Mouse (Mus musculus) heart, postnatal 36 days (tissue): ENCODE data around the gene Tspan5. TPM values are rescaled to one million over a fixed set of nuclear protein-coding genes. Genes with fewer than 3 reads are reported as not detected.

ENCODE experiments used
- DNase-seq, 2 experiments: peaks; one replicate each; pipeline ENCODE4 v3.0.0; 2021 to 2022
- intact Hi-C: fragments of 180-260 bp; cut with DNase I; formaldehyde crosslinking; loops from one replicate; pipeline ENCODE4 v1.15.1; 2025
- total RNA-seq, 2 experiments: library from RNA; stranded (reverse); gene quantifications; 2 replicates each; pipeline ENCODE4 v1.2.3; 2021

Tspan5 gene
- total RNA-seq, 2 experiments from 2014 or later, result 7.3 to 8.6 TPM

DNA sequence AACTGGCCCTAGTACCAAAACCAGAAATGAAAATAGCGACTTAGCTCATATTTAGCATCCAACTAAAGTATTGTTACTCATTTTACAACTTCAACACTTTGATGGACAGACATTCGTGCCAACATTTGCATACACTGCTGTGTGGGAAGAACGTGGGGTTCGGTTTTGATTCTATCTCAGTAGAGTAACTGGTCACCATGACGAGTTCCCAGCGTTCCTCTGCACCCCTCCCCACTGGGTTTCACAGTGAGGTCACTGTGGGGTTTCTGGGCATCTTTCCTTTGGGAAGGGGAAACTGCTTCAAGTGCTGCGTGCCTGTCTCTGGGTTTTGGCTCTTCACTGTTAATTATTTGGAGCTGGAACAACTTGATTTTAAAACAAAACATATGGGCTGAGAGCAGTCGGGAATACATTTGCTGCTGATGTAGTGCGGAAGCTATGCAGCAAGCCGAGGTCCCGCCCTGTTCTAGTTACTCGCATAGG lies 122.2 kb downstream of the Tspan5 start:
- DNase-seq, result no peak
- intact Hi-C loops, result no loop called here

DNA sequence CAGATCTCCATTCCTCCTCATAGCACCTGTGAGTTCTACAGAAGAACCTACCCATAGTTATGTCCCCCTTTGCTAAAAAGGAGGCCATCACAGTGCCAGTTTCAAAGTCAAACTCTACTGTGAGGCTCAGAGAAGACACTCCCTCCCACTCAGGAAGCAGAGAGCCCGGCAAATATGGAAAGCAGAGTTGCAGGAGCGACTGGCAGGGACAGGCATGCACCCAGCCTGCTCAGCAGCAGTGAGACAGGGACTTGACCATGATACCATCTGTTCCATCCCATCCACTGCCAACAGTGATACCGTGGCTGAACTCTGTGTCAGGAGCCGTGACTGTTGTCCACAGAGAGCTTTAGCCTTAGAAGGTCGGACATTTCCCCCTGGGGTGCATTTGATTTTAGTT lies 123.3 kb downstream of the Tspan5 start:
- no peak for DNase-seq
- intact Hi-C loops, result no loop called here

DNA sequence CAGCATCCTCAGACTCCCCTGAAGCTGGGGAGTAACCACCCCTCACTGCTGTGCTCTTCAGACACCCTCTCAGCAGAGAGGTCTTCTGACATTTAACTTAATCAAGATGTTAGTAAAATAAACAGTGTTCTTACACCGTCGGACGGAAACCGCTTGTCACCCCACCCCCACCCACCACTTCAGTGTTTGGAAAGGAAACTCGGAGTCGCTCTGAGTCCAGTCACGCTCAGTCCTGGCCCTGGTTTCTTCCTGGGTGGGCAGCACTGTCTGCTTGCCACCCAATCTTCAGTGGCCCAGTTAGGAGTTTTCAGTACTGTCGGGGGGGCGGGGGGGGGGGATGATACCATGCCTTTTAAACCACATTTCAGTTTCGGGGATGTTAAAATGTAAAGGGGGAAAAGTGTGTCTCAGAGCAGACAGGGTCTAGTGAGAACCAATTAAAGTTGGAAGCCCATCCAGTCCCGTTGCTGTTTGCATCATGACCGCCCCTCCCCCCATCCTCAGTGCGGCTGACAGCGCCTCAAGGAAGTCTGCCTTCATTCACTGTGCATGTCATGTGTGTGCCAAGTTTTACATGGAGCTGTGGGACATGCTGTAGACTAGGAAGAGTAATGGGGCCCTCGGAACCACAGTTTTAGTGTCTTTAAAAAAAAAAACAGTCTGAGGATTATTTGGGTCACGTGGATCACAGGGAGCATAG lies 125.3 kb downstream of the Tspan5 start:
- intact Hi-C loops, result no loop called here
- no peak for DNase-seq

DNA sequence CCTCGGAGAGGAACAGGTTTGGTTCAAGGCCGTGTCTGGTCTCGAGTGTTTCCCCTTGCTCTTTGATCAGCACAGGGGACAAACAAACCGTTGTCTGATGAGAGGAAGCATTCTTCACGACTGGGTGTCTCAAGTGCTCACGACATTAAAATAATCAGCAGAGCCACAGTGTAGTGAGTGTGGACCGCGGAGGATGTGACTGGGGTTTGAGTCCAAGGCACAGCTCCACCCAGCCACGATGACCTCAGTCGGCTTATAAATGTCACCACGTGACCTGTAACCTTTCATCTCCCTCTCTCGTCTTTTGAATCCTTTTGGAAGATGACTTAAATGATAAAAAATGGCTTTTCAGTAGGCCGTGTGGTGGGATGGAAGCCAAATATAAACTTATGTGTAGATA lies 126.4 kb downstream of the Tspan5 start:
- DNase-seq, result no peak
- intact Hi-C loops, result no loop called here

DNA sequence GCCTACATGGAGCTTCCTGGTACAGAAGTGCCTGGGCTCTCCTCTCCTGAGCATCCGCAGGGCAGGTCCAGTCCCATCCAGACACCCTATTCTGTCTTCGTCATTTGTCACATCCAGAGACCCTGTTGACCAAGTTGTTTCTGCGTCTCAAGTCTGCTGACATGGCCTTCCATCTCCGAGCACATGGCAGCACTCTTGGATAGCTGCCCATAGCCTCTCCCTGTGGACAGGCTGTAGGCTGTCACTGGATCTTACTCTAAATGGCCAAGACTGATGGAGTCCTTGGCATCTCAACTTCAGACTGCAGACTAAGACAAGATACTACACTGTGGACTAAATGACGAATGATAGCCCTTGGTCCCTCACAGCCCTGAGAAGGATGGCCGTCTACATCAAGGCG lies 133.3 kb downstream of the Tspan5 start:
- no peak for DNase-seq
- intact Hi-C loops, result no loop called here

DNA sequence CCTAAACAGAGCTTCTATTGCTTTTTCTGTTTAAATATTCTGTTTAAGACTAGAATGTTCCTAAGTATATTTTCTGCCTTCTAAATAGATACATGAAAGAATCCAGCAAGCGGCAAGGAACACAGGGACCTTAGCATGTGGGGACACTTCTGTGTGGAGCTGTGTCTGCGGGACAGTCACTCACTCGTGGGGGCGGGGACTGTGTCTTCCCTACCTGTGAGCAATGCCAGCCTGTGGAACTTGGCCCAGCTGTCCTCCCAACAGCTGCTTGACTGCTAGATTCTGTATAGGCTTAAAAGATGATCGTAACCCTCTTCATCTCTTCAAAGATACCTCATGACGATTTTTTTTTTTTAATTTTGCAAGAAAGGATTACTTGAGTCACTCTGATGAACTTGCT lies 133.9 kb downstream of the Tspan5 start:
- intact Hi-C loops, result no loop called here
- DNase-seq, result no peak

DNA sequence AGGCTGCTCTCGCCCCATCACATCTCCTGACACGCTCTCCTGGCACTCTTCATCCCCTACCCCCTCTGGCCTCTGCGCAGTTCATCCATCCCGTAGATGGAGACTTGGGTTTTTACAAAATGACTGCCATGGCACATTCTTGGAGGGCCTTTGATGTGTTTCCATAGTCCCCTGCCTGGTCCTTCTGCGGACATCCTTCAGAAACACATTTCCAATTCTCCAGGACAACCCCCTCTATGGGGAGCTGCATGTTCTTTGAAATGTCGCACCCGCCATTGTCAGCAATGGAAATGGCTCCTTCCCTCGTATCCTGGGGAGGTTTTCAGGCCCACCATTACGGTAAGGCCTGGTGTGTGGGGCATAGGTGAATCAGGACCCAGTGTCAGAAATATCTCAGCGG lies 134.4 kb downstream of the Tspan5 start:
- intact Hi-C loops, result no loop called here
- DNase-seq, result no peak

DNA sequence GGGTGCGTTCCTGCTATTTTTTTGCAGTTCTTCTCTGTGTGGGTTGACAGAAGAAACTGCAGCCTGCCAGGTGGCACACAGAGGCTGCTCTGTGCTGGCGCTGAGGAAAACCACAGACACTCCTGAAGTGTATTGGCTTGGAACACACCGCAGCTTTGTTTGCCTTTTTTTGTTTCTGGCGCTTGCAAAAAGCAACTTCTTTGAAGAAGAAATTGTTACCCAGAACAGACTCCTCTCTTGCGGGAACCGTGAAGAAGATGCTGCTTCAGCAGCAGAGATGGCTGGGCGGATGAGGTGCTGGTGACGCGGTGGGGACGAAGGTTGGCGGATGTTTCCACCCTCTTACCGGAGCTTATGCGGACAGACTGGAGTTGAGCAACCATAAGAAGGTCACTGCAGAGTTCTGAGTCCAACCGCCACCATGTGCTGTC lies 135.0 kb downstream of the Tspan5 start:
- intact Hi-C loops, result no loop called here
- no peak for DNase-seq

DNA sequence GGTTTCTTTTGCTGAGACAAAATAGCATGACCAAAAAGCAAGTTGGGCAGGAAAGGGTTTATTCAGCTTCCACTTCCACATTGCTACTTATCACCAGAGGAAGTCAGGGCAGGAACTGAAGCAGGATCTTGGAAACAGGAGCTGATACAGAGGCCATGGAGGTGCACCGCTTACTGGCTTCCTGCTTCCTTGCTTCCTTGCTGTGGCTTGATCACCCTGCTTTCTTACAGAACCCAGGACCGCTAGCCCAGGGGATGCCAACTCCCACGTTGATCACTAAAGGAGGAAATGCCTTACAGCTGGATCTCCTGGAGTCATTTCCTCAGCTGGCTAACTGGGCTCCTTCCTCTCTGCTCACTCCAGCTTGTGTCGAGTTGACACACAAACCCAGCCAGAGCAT lies 135.7 kb downstream of the Tspan5 start:
- intact Hi-C loops, result no loop called here
- no peak for DNase-seq

DNA sequence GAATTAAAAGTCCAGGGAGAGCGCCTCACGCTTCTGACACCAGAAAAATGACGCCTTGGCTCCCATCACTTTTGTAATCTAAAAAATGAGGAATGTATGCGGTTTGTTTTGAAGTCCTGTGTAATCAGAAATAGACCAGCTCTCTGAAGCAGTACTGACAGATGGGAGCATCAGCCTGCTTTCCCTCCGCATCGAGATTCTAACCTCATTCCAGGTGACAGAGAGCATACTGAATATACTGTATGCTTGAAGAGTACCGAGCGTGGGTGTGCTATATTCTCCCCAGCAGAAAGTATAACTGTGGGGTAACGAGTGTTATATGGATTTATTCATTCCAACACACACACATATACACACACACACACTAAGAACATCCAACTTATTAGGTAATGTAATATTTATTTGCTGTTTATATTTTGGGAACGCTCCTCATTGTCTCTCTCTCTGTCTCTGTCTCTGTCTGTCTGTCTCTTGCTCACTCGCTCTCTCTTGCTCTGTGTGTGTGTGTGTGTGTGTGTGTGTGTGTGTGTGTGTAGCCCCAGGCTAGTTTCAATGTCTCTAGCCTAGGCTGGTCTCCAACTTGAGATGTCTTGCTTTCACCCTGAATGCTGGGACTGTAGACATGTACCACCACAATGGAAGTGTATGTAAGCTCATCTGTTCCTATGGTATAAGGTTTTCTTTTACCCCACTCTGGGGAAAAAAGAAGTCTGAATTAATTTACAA lies 139.2 kb downstream of the Tspan5 start:
- no peak for DNase-seq
- intact Hi-C loops, result no loop called here

DNA sequence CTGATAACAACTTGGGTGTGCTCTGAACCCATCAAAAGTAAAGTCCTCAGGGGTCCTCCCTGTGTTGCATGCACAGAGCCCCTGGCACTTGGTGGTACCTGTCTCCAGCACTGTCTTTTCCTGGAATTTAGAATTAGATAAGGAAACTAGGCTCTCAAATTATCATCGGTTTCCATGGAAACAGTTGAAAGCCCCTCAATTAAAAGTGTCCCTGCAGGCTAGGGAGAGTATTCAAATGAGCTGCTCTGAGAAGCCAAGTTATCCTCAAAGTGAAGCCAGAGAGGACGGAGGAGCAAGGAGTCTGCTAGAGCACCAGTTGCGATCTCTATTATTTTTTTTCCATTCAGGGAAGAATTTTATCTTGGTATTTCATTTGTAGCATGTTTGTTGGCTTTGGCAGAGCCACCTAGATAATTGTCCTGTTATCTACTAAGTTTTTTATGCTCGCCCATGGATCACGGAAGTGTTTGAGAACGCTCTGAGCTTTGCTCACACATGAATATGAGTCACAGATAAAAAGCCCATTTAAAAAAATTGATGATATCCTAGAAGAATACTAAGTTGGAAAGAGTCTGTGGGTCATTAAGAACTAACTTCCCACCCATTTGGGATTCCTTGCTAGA lies 139.8 kb downstream of the Tspan5 start:
- DNase-seq, result no peak
- intact Hi-C loops, result no loop called here

DNA sequence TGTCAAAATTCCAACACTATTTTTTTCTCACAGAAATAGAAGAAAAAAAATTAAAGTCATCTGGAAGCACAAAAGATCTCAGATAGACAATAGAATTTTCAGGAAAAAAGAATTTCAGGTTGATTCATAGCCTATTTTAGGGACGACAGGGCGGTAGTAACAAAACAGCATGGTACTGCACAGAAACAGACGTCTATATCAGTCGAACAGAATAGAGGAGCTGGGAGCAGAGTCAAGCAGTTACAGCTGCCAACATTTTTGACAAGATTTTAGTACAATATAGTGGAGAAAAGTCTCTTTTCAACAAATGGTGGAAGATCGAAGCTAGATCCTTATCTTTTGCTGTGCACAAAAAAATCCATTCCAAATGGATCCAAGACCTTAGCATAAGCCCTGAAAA lies 144.1 kb downstream of the Tspan5 start:
- no peak for DNase-seq
- intact Hi-C loops, result no loop called here

DNA sequence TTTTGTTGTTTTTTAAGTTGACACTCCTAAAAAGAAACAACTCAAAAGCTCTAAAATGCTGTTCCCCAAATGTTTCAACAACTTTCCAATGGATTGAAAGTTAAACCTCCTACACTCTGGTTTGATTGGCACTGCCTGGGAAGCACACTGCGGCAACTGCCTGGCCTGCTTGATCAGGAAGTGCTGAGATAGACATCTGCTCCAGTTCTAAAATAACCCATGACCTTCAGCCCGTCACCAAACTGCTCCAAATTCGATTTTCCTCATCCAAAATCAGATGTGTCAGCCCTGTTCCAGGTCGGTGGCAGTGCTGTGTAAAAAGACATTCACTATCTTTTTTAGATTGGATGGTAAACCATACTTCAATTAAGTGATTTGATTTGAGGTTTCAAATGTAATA lies 147.2 kb downstream of the Tspan5 start:
- DNase-seq, result no peak
- intact Hi-C loops, result no loop called here

DNA sequence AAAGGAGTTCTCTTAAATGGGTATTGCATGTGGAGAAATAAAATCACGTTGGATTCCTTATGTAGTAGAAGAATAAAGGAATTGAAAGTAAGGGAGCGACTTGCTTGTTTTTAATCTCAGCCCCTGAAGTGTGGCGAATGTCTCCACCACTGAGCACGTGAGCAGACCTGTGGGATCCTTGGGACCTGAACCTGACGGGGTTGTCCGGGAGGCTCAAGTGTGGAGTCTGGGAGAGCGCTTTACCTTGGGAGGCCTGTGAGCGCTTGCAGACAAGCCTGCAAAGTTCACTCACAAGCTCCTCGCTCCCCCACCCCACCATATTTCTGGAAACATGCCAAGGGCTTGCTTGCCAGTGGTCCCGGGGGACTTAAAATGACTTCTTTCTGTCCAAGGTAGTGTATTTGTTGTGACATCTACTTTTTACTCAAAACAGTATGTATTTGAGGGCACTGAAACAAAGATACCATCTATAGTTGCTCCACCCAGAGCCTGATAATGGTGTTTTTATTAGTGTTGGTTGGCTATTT lies 147.8 kb downstream of the Tspan5 start:
- intact Hi-C loops, result loop anchor here (5.0 kb wide), 1 partner anchor 73 kb away; no protein-coding TSS in a partner anchor
- DNase-seq, result no peak

DNA sequence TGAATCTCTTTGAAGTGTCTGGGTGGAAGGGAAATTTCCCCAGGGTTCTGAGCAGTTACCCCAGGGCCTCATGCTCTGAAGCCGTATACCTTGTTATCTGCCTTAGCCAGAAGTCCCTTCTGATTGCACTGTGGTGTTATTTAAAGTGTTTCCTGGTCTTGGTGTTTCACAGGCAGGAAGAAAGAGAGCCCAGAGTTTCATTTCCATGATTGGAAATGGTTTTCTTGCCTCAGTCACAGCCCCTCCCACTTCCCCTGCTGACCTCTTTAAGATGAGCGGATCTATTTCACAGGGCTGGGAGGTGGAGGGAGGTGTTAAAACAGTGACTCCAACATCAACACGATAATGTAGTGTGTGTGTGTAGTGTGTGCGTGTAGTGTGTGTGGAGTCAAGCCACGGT lies 151.5 kb downstream of the Tspan5 start:
- no peak for DNase-seq
- intact Hi-C loops, result loop anchor here (5.0 kb wide), 1 partner anchor 76 kb away; no protein-coding TSS in a partner anchor

DNA sequence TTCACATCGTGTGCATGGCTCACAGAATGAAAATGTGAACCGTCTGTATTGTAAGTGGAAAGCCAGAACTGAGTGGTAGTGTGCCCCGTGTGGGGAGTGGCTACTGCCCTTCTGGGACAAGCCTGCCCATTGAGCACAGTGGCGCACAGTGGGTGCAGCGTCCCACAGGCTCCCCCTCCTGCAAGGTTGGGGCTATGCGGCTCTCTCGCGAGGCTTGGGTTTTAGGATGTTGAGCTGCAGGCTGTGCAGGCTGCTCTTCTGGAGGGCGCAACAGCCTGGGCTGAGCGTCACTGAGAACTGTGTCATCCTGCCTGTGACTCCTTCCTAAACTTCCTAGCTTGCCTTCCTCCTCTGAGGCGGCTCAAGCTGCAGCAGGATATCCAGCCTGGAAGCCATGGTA lies 155.5 kb downstream of the Tspan5 start:
- no peak for DNase-seq
- intact Hi-C loops, result no loop called here

DNA sequence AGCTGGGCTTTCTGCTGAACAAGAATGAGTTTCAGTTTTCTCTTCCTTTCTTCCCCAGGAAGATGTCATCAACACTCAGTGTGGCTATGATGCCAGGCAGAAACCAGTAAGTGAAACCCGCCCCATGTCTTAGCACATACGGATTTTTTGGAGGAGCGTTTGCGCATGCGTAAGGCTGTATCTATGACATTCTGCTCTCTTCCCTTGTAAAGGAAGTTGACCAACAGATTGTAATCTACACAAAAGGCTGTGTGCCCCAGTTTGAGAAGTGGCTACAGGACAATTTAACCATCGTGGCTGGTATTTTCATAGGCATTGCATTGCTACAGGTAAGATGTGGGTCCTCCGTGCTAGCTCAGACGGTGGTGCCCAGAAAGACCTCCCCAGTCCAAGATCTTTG lies 156.1 kb downstream of the Tspan5 start:
- intact Hi-C loops, result no loop called here
- DNase-seq, result no peak

DNA sequence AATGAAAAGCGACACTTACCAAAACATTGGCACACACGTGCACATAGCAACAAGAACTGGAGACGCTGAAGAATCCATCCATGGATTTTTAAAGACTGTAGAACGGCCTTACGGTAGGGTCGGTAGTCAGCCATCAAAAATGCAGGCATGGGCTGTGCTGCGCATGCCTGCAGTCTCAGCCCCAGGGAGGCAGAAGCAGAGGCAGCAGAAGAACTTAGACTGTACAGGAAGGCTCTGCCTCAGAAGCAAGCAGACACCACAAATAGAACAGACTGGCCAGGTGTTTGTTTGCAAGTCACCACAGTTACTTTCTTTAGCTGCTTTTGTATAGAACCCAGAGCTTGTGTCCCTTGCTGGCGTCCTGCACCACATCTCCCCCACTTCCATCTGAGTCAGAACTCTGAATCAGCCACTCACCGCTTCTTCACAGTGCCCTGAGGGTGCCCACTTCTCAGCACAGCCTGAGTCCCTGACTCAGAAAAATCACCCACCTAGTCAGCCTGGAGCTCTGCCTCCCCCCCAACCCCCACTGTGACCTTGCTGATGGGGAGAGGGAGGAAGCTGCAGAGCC lies 158.7 kb downstream of the Tspan5 start:
- intact Hi-C loops, result loop anchor here (10.0 kb wide), 1 partner anchor 446 kb away; no protein-coding TSS in a partner anchor

DNA sequence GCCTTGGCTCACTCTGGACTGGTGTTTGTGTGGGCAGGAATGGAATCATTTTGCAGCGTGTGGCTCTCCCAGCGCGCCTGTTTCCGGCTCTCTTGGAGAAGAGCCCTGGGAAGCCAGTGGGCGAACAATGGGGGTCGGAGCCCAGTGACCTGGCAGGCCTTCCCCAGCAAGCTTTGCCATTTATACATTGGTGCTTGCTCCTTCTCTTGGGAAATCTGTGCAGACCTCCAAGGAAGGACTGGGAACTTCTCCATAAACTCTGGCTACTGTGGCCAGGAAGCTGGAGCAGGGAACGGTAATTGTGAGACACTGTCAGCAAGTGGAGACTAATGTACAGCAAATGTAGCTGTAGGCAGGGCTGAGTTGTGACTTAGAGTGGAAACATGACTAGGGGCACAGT lies 163.7 kb downstream of the Tspan5 start:
- peak; percentile 30 to 49 for DNase-seq
- intact Hi-C loops, result loop anchor here (2.0 to 10.0 kb wide), 5 partner anchors 163 to 451 kb away; partner anchors contain the start of gene Tspan5

More for the DNA sequence above, 158.7 kb downstream of the Tspan5 start:
- no peak for DNase-seq

DNA sequence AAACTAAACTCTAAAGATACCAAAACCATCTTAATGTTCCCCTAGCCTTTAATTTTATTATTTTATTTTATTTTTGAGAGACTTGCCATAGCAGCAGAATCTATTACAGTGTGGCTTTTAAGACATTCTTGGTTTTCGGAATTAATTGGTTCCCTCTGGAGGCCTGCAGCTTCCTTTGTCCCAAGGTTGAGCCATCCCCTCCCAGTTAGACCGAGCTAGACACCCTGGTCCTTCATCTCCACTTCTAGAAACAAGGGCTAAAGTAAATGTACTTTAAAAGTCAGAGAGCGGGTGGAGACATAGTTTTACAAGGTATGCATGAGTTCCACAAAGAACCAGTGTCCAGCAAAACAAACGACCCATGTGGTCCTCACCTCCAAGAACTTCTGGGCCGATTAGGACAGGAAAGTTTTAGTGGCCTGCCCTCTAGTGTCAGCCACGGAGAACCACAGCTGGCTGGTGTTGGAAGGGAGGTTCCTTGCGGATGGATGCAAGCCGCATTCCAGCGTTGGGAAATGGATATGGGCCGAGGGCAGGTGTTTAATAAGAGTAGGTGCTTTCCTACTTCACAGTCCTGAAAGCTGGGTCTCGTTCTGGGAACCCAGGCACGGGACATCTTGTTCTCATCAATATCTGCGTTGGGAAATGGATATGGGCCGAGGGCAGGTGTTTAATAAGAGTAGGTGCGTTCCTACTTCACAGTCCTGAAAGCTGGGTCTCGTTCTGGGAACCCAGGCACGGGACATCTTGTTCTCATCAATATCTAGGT lies 164.3 kb downstream of the Tspan5 start:
- DNase-seq, result peak; percentile 64 to 73

More for the DNA sequence above, 164.3 kb downstream of the Tspan5 start:
- intact Hi-C loops, result loop anchor here (2.0 to 10.0 kb wide), 5 partner anchors 163 to 451 kb away; partner anchors contain the start of gene Tspan5
